Mouse (Mus musculus): Measurements from ENCODE around the gene Gm21970. TPM values are rescaled to one million over a fixed set of nuclear protein-coding genes. Genes with fewer than 3 reads are reported as not detected.

Gm21970 gene
- total RNA-seq, 1 experiment from 2014 or later: not detected

DNA sequence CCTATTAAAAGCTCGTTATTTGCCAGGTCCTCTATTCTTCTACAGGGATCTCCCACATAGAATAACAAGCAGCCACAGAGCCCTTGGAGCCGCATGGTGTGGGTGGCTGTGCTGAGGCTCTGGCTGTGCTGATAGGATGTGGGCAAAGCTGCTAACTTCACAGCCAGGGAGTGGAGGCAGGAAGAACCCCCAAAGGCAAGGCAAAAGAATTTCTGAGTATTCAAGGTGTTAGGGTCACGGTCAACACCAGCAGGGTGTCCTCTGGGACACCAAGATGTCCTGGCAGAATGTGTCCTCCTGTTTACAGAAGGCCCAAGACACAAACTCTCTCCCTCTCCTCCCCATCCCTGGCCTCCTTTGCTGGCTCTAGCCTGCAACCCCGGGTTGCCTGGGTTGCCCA is 50.9 kb downstream of the Gm21970 start:
- no peak for DNase-seq

DNA sequence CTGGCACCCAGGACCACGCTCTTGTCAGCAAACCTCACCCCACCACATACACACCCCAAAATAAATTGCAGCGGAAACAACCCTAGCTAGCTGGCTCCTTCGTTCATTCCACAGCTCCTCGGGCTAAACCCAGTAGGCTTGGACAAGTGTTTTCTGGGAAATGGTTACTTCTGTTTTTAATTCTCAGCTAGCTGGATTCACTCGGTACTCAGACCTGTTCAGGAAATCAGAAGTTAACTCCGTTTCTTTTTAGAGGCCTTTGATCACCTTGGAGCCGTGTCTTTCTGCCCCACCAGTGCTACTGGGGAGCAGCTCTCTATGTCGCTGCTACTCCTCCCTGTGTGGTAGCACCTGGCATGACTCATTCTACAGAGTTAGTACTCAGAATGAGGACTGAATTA is 51.7 kb downstream of the Gm21970 start:
- DNase-seq: no peak

DNA sequence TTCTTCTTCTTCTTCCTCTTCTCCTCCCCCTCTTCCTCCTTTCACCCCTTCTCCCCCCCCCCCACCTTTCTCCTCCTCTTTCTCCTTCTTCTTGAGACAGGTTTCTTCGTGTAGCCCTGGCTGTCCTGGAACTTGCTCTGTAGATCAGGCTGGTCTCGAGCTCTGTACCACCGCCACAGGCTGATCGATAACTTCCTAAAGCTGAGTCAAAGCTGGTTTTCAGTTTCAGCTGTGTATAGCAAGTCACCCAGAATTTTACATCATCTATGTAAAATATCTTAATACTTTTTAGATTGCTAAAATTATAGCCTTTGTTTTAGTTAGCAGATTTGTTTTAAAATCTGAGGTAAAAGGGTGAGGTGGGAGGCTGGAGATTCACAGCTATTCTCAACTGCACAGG is 53.3 kb downstream of the Gm21970 start:
- no peak for DNase-seq

DNA sequence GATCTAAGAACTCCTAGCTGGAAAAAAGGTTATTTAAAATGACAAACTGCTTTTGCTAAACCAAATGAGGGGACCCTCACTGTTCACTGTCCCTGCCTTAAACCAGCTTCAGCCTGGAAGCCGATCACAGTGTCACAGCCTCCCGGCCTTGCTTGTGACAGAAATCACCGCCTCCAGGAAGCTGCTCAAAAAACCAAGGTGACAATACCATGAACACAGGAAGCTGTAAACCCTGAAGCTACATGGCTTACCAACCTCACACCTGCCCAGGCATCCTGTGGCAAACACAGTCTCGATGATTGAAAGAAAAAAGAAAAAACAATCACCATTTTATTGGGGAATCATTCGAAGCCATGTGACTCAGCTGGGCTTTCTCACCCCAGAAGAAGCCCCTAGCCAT is 54.0 kb downstream of the Gm21970 start:
- DNase-seq: no peak

DNA sequence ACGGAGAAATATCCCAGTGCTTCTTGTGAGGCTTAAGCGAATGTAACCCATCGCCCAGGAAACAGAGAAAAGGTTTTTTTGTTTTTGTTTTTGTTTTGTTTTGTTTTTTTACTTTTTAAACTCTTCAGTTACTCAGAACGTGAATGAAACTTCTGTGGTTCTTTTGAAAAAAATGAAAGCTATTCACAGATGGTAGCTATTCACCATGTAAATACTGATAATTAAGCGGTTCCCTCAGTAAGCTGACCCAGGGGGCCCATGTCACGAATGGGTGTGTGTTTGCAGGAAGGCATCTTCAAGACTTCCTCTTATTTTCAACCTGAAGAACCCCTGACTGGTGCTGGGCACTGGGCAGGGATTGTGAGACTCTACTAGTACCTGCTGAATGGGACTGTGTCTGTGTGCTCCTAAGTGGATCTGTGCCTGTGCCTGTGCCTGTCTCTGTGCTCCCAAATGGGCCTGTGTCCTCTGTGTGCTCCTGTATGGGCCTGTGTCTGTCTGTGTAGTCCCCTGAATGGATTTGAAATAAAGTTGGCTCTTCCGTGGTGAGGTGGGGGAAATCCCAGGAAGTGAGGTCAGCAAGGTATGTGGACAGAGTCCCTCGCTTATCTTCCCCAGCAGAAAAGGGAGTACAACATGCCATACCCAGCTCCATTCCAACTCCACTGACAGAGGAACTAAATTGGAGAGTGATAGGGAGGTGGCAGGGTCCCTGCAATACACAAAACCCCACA is 55.4 kb downstream of the Gm21970 start:
- DNase-seq: no peak

DNA sequence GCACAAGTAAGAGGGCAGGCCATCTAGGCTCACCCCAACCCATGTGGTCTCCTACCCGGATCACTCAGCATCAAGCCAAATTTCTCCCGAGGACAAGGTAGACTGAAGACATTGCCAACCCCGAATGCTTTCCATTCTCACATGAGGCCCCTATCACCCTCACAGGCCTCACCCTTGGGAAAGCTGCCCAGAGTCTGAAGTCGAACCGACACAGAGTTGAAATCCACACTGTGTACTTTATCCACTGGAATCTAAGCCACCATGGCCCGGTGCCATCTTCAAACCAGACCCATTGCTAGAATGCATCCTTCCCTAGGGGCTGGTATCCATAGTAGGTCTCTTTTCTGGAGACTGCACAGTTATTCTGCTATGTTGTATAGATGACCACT is 56.0 kb downstream of the Gm21970 start:
- no peak for DNase-seq

DNA sequence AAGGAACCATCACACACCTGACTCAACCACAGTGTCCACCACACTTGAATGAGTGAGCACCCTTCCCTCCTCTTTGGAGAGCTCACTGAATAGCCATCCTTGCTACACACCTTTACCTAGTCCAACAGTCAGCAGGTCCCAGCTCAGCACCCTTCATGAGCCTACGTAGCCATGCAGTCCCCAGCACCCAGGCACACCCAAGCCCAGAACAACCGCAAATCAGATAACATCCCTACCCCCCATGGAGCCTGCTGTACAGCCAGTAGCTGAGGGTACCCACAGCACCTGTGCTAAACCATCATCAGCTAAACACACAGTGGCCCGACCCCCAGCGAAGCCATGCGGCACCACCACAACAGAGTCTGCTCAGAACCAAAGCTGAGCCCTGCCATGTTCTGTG is 56.6 kb downstream of the Gm21970 start:
- no peak for DNase-seq

DNA sequence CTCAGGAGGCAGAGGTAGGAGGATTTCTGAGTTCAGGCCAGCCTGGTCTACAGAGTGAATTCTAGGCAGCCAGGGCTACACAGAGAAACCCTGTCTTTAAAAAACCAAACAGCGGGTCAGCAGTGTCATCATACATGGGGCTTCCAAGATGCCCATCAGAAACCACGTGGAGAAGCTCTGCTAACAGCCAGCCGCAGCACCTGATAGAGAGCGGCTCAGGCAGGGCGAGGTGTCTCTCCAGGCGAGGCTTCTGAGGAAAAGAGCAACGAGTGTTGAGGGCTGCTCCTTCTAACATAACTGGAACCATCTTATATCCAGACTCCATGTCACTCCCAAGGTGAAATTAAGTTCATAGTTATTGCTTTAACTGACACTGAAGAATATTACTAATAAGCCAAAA is 57.4 kb downstream of the Gm21970 start:
- no peak for DNase-seq

DNA sequence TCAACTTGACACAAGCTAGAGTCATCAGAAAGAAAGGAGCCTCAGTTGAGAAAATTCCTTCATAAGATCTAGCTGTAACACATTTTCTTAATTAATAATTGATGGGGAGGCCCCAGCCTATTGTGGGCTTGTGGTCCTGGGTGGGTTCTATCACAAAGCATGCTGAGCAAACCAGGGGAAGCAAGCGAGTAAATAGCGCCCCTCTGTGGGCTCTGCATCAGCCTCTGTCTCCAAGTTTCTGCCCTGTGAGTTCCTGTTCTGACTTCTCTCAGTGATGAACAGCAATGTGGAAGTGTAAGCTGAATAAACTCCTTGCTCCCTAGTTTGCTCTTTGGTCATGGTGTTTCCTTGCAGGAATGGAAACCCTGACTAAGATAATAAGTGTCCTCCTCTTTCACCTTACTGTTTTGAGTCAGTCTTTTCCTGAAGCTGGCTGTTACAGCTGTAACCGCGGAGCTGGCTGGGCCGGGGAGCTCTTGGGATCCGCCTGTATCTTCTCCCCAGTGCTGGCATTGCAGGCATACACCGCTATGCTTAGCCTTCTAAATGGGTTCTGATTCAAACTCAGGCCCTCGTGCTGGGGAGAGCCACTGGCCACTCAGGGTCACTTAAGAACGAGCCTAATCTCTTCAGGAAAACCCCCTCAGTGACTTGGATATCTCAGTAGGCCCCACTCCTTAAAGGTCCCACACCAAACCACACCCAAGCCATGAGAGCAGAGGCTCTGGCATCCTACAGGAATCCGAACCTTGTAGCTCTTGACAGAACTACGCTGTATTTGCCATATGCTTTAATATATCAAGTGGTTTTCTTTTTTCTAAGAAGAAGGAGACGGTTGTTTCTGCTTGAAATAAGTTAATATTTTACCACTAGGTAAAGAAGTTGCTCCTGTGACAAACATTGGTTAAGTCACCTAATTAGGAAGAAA is 58.9 kb downstream of the Gm21970 start:
- no peak for DNase-seq

DNA sequence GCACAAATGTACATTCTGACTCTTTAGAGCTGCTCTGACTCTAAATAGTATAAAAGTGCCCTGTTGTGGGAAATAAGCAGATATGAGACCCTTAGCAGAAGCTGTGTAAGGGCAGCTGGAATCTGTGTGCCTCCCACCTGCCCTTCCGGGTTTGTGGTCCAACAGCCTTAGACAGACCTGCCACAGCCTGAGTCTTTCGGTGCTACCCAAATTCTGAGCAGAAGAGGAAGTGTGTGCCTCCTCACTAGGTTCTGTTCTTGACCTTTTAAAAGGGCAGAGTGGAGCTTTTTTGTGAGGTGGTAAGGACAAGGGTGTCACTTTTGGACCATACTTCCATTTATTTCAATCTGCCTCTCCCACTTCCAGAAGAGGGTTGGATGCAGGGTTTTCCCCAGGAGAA is 60.4 kb downstream of the Gm21970 start:
- DNase-seq: no peak

DNA sequence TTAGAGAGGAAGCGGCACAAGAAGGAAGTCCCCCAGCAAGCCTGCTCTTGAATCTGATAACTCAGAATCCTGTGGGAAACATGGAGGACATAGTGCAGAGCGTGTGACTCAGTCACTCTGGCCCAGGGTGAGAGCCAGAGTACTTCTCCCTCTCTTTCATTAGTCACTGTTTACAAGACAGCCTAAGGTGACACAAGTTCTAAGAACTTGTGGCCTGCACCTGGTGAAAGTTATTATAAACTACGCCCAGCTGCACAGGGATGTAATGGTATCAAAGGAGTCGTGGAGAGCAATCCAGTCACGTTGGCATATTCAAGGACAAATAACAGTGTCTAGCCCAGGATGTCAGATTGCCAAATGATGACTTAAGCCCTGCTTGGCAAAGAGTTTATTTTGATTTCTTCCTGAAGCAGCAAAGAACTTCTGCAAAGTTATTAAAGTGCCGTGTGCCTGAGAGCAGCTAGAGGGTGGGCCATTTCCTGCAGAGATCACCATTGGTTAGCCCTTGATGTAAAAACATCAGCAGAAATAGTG is 60.9 kb downstream of the Gm21970 start:
- no peak for DNase-seq

DNA sequence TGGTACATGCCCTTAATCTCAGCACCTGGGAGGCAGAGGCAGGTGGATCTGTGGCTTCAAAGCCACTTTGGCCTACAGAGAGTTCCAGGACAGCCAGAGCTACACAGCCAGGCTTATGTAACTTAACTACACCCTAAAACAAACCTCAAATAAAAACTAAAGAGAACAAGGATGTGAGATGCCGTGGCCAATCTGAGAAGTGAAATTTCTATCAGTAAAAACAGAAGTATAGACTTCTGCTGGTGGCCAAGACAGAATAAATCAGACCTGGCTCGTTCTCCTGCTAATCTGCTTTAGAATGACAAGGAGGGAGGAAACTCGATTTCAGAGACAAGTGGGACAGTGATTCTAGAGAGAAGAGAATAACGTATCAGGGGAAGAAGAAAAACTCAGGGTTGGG is 64.3 kb downstream of the Gm21970 start:
- DNase-seq: no peak

DNA sequence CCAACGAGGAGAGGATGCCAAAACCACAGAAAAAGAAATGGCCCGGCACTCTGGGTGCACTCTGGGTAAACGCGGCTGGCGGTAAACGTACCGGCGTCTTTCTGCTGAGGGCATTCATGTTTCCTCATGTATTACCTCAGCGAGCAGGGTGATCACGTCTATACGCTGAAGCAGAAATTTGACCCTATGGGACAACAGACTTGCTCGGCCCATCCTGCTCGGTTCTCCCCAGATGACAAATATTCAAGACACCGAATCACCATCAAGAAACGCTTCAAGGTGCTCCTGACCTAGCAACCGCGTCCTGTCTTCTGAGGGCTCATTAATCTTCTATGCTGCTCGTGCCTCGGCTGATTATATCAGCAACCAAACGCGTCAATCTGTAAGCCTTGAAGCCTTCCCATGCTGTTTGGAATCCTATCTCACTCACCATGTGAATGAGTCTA is 66.8 kb downstream of the Gm21970 start:
- DNase-seq: no peak

DNA sequence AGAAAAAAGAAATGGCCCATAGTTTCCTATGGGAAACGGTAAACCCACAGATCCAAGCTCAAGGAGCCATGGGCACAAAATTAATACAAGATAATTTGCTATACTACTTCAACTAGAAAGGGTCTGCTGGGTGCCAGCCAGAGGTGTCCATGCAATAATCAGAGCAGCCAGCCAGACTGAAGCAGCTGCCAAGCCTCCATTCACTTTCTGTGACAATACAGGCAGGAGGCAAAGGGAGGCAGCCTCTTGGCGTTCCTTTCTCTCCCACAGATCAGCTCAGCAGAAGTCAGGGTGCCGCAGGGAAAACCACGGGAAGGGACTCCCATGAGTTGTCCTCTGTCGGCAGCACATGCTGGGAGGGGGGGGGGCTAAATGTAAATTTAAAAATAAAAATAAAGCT is 67.5 kb downstream of the Gm21970 start:
- peak; percentile 25 for DNase-seq

DNA sequence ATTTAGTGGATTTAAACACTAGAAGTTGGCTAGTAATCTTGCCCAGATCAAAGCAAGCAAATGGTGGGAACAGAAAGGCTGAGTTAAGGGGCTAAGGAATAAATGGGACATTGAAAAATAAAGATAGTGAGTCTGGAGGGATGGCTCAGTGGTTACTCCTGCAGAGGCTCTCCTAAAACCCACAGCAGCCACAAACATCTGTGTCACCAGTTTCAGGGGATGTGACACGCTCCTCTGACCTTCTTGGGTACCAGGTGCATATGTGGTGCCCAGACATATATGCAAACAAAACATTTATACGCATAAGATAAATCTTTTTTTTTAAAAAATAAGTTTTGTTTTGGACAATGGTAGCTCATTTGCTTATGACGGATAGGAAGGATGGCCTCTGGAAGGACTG is 67.9 kb downstream of the Gm21970 start:
- no peak for DNase-seq

DNA sequence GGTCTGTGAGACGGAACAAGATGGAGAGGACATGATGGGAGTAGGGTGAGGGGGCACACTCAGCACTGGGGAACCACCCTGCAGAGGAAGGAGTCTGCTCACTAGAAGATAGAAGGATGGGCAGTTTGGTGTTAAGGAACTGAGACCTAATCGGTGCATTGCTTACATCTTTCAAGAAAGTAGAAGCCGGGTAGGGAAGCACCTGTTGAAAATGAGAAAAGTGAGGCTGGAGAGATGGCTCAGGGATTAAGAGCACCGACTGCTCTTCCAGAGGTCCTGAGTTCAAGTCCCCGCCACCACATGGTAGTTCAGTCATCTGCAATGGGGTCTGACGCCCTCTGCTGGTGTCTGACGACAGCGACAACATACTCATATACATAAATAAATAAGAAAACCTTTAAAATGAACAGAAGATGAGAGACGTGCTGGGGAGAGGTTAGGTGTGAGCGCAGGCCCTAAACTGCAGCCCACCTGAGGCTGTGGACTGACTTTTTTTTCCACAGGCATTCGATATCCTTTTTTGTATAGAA is 68.4 kb downstream of the Gm21970 start:
- peak; percentile 27 for DNase-seq

DNA sequence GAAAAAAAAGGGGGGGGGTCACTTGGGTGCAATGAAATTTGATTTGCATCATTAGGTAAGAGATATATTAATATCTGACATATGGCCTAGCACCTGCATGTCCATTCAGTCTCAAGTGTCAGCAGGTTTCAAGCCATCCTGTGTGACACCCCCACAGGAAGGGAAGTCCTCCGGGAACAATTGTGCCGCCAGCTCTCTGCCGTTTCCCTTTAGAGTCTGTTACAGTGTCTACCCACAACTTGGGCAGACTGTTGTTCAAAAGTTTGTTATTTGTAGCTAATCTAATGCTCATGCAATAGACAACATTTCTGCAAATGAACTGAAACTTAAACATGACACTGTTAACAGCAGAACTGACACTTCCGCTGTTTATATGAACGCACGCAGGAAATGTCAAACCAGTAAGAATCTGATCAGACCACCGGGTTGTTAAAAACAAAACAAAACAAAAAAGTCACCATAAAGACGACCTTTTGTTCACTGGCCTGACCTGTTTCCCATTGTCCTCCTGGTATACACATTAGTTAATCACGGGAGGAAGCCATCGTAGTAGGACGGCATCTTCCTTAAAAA is 69.6 kb downstream of the Gm21970 start:
- no peak for DNase-seq

DNA sequence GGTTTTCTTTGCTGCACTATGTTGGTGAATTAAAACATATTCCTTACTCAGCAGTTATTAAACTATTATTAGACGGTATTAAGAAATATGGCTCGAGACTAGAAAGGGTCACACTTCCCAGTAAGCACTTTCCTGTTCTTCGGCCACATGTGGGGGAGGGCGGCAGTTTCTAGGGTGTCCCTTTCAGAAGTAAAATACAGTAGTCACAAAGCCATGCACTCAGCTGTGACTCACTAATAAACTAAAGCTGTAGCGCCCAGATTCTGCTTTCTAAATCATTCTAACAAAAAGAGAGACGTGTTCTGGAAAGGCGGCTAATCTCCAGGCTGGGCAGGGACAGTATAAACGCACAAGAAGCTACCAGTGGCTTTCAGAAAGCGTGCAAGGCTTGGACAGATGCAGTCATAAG is 70.3 kb downstream of the Gm21970 start:
- DNase-seq: peak; percentile 23

DNA sequence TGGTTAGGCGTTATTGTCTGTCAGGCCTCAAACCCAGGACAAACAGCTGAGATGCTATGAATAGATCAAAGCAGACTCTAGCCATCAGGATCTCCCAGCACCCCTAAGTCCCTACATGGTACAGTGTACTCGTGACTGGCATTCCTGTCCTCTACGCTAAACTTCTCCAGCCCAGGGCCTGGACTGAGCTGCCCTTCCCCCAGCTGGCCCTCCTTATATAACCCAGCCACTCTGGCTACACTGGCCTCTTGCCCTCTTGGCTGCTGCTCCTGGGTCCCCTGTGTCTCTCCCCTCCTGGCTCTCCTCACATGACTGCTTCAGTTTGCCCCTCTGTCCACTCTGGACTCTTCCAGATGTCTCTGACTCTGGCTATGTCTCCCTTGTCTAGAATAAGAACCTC is 71.1 kb downstream of the Gm21970 start:
- DNase-seq: no peak

DNA sequence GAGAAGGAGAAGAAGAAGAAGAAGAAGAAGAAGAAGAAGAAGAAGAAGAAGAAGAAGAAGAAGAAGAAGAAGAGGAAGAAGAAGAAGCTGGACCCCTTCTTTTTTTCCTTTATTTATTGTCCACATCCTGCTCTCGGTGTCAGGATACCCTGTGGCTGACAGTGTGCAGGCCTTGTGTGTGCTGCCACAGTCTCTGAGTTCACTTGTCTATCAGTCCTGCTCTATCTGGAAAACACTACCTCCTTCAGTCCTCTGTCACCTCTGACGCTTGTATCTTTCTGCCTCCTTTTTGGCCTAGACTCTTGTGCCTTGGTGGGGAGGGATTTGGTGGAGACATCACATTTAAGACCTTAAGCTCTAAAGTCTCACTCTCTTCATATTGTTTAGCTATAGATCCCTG is 71.9 kb downstream of the Gm21970 start:
- DNase-seq: no peak

DNA sequence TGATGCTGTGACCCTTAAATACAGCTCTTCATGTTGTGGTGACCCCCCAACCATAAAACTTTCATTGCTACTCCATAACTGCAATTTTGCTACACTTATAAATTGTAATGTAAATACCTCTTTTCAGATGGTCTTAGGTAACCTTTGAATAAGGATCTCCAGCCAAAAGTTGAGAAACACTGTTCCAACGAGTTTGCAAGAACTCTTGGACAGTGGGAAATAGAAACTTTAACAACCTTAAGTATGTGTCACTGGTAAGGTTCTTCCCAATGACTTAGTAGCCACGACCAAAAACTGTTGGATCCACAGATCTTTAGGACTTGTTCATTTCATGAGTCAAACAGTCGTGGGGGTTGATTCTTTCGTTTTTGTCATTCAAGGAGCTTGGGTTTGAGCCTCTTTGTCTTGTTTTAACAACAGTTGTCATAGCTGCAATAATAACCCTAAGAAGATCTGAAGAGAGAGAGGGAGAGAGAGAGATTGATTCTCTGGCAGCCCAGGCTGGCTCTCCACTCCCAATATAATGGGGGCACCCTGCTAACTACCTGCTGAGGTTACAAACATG is 72.4 kb downstream of the Gm21970 start:
- no peak for DNase-seq

Measured in adrenal gland, postnatal 25 days (tissue).